Mouse (Mus musculus) C2C12 (cell line): ENCODE results near the gene Cyb561d2.

Experiments used
- CTCF ChIP-seq: IDR thresholded peaks from one replicate; pipeline ENCODE4 v1.5.1; 2011; ENCODE audit not compliant: control insufficient read depth, insufficient read depth, insufficient read length
- USF1 ChIP-seq: IDR thresholded peaks from one replicate; pipeline ENCODE4 v1.6.1; 2011; ENCODE audit warnings: low read depth, mild to moderate bottlenecking, control low read depth, moderate library complexity

DNA sequence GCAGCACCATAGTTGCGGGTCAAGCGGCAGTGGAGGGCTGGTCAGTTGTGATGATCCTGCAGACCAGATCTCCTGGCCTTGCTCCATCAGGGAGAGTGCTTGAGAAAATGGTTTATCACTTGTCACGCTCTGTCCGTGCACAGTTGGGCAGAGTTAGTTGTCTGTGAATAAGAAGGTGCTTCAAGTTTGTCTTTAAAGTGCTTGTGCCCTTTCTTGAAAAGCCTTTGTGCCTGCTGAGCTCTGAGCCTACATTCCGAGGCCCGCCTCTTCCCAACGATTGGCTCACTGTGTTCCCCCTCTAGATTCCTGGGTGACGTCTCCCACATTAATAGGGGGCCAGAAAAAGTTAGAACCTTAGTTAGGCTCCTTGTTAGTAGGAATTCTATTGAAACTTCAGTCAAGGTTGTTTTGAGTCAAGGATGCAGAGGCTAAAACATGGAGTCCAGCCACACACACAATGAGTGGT, 9.9 kb upstream of the Cyb561d2 start:
- TF ChIP-seq CTCF (no peak), USF1 (no peak)
